Mouse (Mus musculus): ENCODE data around the gene Olfr716. TPM values are rescaled to one million over a fixed set of nuclear protein-coding genes. Genes with fewer than 3 reads are reported as not detected.
"Not testable (repeated sequence)": the region's sequence is repeated elsewhere in the genome, so short reads cannot be mapped to it uniquely, and the experiment has no call there.

The Olfr716 gene
- not detected for total RNA-seq (2021)
- long read RNA-seq, experiment 1 = 0 reads
- long read RNA-seq, experiment 2 = 0 reads

DNA sequence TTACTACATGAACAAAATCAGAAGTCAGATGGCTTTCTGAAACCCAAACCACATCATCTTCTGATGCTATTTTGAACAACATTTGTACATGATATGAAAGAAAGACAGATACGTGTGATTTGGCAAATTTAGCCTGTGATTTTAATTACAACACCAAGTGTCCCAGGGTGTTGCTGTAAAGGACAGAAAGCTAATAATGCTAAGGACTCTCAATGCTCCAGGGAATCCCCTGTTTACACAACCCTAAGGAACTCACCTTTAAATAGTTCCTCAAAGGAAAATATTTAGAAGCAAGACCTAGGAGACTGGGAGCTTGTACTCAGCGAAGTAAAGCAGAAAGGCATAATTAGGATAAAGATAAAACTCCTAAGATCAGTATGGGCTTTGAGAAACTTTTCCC is at the start of gene Olfr716:
Olfr716 (plus strand) TSS at position 301 of the 400 bp plus-strand sequence.
- not testable (repeated sequence) for DNase-seq (ENCODE audit: low spot score in 2 of 2)

GRCm38 (mm10) chr7:107092920-107093319 is 45.2 kb upstream of the Olfr716 start, which contains the start of gene Olfr17:
TSS of gene Olfr17 (plus strand) at chr7:107093220.
- DNase-seq (ENCODE audit: low spot score in 2 of 2) = no peak

- DNase-seq (ENCODE audit: low spot score in 2 of 2) = not testable (repeated sequence)
These were observed 27.9 kb upstream of the Olfr716 start, which contains the start of gene Olfr715b for GRCm38 (mm10) chr7:107110269-107110668. TSS of gene Olfr715b (minus strand) at chr7:107110369.

DNA sequence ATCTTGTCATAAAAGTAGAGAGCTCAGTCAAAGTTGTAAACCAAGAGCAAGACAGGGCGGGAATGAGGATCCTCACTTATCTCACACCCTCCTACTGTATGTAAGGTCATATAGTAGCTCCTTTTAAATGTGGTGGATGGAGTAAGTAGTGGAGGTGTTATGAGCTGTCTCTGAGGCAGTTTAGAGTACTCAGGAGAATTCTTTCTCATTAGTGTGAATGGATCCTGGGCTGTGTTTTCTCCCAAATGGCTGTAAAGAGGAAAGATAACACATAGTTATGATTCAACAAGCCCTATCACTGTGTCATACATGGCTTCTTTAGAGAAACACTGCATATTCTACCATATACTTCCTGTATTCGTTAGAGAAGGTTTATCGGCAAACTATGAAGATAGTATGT is 7.1 kb upstream of the Olfr716 start, which contains the start of gene Olfr715:
Olfr715 (minus strand) TSS at position 101 of the 400 bp plus-strand sequence.
- not testable (repeated sequence) for DNase-seq (ENCODE audit: low spot score in 2 of 2)

- no peak for DNase-seq (ENCODE audit: low spot score in 2 of 2)
These were observed 28.6 kb downstream of the Olfr716 start, which contains the start of gene Nlrp14 for GRCm38 (mm10) chr7:107166690-107167089. TSS of gene Nlrp14 (plus strand) at chr7:107166990.

DNA sequence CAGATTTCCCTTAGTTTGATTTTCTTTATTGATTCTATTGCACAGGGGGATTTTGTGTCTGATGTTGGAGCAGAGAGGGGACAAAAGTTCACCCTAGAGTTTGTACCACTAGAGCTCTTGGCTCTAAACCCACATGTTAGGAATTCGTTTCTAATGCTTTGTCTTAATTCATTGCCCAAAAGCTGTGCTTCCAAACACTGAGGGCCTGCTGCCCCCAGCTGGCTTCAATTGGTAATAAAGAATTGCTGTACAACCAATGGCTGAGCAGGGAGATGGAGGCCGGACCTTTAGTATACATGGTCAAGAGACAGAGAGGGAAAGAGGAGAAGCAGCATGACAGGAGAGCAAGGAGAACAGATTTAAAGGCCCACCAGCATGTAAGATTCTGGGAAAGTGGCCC is 42.3 kb downstream of the Olfr716 start:
- no peak for DNase-seq (ENCODE audit: low spot score in 2 of 2)

Other genes starting within 250 kb of the Olfr716 start
- gene Olfr707, start 237.1 kb upstream of the Olfr716 start, total RNA-seq (2021) = not detected
- not detected for gene Olfr1532-ps1, start 230.3 kb upstream of the Olfr716 start, total RNA-seq (2021)
- gene Olfr709-ps1, start 206.1 kb upstream of the Olfr716 start, total RNA-seq (2021) = not detected
- gene Olfr710, start 190.0 kb upstream of the Olfr716 start, total RNA-seq (2021) = not detected
- gene Olfr6, start 174.4 kb upstream of the Olfr716 start, total RNA-seq (2021) = not detected
- not detected for gene Olfr711, start 162.9 kb upstream of the Olfr716 start, total RNA-seq (2021)
- gene Olfr2, start 132.3 kb upstream of the Olfr716 start, total RNA-seq (2021) = not detected
- not detected for gene Olfr713, start 107.2 kb upstream of the Olfr716 start, total RNA-seq (2021)
- gene Olfr714, start 67.3 kb upstream of the Olfr716 start, total RNA-seq (2021) = not detected
- gene Olfr17, start 45.1 kb upstream of the Olfr716 start, total RNA-seq (2021) = not detected
- gene Olfr715b, start 28.0 kb upstream of the Olfr716 start, total RNA-seq (2021) = not detected
- gene Olfr715, start 7.2 kb upstream of the Olfr716 start, total RNA-seq (2021) = not detected
- not detected for gene Nlrp14, start 28.7 kb downstream of the Olfr716 start, total RNA-seq (2021)
- gene Rbmxl2, start 71.1 kb downstream of the Olfr716 start, total RNA-seq (2021) = not detected
- gene Syt9, start 232.4 kb downstream of the Olfr716 start, total RNA-seq (2021) = 1 to 10 TPM; 3.2 to 3.3 TPM

Measured in gastrocnemius, postnatal 4 days (tissue).